Mouse (Mus musculus): ENCODE measurements around the gene 9530003J23Rik.

GRCm38 (mm10) chr10:117185399-117186089 is 53.0 kb downstream of the 9530003J23Rik start:
- TF ChIP-seq POLR2A (IDR thresholded peaks at IDR 0.05; ENCODE audit: control insufficient read depth, low read depth, low read length) (no peak), CTCF (IDR thresholded peaks at IDR 0.05; ENCODE audit: control insufficient read depth, insufficient read depth, insufficient replicate concordance, low read depth, low read length) (no peak)

All from testis, adult 2 months (tissue).